Mouse (Mus musculus) lung, postnatal 36 days (tissue): ENCODE results near the gene Tgfb1.
"Not testable (repeated sequence)": the region's sequence is repeated elsewhere in the genome, so short reads cannot be mapped to it uniquely, and the experiment has no call there.

ENCODE experiments used
- DNase-seq: peaks from one replicate; pipeline ENCODE4 v3.0.0; 2022; ENCODE audit warnings: mixed read lengths

The Tgfb1 gene

GRCm38 (mm10) chr7:25706578-25707170 lies 19.9 kb downstream of the Tgfb1 start:
- peak; percentile 54 for DNase-seq

DNA sequence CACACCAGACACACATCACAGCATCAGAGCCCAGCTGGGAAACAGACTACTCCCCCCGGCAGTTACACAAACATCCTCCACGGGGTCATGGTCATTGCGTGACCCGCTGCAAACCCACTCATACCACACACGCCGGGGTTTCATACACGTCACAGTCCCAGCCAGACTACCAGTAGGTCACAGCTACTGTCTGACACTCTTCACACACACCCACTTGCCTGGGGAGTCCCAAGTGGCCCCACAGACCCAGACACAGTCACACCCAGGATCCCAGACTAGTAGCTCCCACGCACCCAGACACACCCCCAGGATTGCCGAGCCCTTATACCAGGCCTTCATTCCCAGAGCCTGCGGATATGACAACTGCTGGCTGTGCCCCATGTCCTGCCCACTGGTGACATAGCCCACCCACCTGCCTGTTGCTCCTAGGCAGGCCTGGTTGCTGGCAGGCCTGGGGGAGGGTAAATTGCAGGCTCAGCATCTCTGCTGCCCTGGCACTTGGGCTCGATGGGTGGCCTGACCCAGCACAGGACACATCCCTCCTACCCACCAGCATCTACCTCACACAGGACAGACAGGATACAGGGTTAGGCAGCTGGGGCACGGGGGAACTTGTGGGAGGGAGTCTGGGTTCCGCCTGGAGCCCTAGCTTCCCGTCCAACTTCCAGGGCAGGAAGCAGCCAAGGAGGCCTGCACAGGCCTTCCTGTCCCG lies 20.9 kb downstream of the Tgfb1 start:
- peak; percentile 75 for DNase-seq

GRCm38 (mm10) chr7:25709961-25710360 lies 23.2 kb downstream of the Tgfb1 start:
- peak; percentile 61 for DNase-seq

DNA sequence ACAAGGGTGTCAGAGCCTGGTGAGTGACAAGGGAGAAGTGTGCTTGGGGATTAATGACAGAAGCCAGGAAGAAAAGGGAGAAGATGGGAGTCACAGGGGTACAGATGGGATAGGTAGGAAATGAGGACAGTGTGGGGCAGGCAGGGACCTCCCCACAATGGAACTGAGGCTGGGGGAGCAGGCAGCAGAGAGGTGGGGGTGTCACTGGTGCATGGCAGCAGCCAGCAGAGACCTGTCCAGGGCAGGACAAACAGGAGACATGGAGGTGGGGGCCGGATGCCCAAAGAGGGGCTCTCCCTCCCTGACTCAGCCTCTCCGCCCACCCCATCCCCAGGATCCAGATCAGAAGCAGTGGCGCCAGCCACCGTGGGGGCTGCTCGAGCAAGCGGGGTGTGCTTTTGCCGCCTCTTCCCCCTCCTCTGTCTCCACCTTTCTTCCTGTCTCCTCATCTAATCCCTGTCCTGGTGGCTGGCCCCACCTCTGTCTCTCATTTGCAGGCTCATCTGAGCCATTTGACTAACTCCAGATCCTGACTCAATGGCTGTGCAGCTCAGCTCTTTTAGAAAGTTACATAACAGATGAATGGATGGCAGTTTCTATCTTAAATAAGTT lies 23.8 kb downstream of the Tgfb1 start:
- no peak for DNase-seq

GRCm38 (mm10) chr7:25711165-25711564 lies 24.4 kb downstream of the Tgfb1 start:
- DNase-seq = no peak

GRCm38 (mm10) chr7:25711731-25712197 lies 25.0 kb downstream of the Tgfb1 start:
- no peak for DNase-seq

GRCm38 (mm10) chr7:25712801-25713200 lies 26.0 kb downstream of the Tgfb1 start:
- no peak for DNase-seq

DNA sequence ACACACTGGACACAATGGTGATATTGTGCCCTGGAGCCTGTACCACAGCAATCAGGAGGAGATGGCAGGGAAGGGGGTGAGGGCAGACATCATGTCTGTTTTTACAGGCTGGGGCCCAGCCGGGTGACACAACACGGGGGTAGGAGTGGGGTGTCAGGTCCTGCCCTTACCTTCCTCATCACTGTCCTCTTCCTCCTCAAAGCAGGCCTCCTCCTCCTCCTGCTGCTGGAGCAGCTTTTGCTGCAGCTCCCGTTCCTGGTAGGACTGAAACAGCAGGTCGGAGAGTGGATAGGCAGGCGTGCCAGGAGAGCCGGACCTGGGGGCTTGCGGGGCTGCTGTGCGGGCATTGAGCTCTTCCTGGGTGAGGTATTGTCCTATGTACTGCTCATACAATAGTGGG lies 27.8 kb downstream of the Tgfb1 start:
- no peak for DNase-seq

GRCm38 (mm10) chr7:25715731-25716271 lies 29.0 kb downstream of the Tgfb1 start:
- no peak for DNase-seq

- no peak for DNase-seq
Observed at GRCm38 (mm10) chr7:25717478-25717877, 30.7 kb downstream of the Tgfb1 start.

GRCm38 (mm10) chr7:25718788-25719417 lies 32.1 kb downstream of the Tgfb1 start, which contains the start of gene Ccdc97:
TSS of gene Ccdc97 (minus strand) at chr7:25719088.
- DNase-seq = peak; percentile 97

GRCm38 (mm10) chr7:25719761-25720610 lies 33.2 kb downstream of the Tgfb1 start:
- peak; percentile 89 for DNase-seq

DNA sequence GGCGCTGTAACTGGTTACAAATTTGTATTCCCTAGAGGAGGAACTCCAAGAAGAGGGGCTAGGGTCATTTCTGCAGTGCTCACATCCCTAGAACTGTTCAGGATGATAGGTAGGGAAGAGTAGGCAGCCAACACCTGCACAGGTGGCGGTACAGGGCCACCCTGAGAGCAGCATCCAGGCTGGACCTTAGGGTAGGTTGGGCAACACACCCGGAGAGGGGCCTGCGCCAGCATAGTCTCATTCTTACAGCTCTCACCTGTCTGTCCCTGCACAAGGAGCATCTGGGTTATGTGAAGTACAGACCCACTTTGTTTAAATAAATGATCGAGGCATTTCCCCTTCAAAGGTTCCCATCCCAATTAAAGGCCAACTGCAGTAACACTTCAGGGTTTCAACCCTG lies 34.0 kb downstream of the Tgfb1 start:
- no peak for DNase-seq

DNA sequence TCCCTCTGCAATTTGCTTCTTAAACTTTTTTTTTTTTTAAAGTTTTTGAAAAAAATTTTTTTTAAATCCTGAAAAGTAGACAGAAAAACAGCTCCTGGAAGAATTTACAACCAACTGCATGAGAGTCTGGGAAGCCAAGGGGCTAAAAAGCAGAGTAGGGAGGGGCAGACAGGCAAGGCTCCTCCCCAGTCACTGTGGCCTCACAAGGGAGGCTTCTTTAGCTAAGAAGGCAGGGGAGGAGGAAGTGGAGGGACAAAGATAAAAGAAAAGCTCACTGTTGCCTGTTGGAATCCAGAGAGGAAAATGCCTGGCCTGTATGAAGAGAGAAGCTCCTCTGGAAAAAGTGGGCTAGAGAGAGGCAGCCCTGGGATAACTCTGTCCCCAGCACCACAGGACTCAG lies 35.0 kb downstream of the Tgfb1 start:
- not testable (repeated sequence) for DNase-seq

GRCm38 (mm10) chr7:25725886-25726285 lies 39.1 kb downstream of the Tgfb1 start:
- DNase-seq = no peak

DNA sequence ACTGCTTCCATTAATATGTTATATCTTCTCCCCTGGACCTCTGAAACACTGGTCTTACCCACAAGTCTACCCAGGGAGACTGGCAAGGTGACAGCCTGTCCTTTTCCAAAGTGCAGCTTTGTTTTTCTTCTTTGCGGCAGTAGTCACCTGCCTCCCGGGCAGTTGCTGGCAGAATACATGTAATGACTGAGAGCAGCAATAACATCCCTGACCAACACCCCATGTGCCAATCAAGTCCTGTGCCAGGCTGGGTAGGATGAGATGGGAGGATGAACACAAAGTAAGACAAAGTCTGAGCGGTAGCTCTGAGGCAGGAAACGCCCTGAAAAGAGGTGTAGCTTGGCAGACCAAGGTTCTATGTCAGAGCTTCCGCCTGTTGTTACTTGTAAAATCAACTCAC lies 41.0 kb downstream of the Tgfb1 start:
- no peak for DNase-seq

- DNase-seq = no peak
Observed at GRCm38 (mm10) chr7:25729396-25729795, 42.6 kb downstream of the Tgfb1 start.

- no peak for DNase-seq
Observed at GRCm38 (mm10) chr7:25729862-25730261, 43.1 kb downstream of the Tgfb1 start.

DNA sequence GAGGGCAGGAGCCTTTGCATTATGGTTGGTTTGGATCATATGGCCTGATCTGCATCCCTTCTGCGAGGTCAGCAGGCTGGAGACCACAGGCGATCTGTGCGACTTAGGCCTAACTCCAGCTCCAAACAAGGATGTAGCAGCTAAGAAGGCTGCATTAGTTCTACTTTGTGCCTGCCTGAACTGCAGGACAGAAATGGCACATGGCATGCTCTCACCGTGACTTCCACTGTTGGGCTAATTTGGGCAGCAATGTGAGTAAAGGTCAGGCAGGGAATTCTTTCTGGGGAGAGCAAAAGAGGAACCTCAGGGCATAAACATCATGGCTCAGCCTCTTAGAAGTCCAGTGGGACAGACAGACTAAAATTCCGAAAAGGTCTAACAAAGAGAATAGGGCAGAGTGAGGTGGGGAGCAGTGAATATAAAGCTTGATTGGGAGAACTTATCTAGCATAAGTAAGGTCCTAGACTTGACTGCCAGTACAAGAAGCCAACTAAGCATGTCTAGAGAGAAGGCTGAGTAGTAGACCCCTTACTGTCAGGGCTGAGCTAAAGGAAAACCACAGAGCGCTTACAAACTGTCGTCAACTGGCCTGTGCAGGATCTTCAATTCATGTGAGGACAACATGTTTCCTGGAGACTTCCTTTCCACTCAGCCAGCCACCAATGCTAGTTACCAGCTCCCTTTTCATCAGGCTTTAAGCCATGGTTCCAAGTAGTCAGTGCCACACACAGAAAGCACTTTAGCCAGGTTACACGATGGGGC lies 44.7 kb downstream of the Tgfb1 start:
- DNase-seq = no peak

- DNase-seq = no peak
Observed at GRCm38 (mm10) chr7:25734991-25735390, 48.2 kb downstream of the Tgfb1 start.

- DNase-seq = peak; percentile 28
Observed at GRCm38 (mm10) chr7:25736920-25737319, 50.1 kb downstream of the Tgfb1 start.

DNA sequence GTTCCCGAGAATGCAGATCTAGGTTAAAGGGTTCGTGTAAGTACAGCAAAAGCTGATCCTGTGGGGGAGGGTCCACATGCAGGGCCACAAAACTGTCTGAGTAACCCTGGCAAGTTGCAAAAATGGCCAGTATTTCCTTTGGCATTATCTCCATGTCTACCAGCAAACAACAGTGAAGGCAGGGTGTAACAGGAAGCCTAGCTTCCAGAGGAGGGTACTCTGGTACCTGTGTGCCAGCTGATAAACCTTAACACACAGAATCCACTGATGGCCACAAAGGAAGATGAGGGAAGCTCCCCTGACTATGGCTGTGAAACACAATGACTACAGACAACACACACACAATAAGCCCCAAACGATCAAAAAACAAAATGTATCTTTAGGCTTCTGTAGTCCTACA lies 51.5 kb downstream of the Tgfb1 start:
- DNase-seq = no peak
